Mouse (Mus musculus) CH12.LX (cell line): Measurements from ENCODE around the gene Riok1. TPM values are rescaled to one million over a fixed set of nuclear protein-coding genes. Genes with fewer than 3 reads are reported as not detected.

Experiments
- DNase-seq: peaks from one replicate; pipeline ENCODE4 v3.0.0-alpha.2; 2013; ENCODE audit errors: extremely low read depth
- H3K27ac ChIP-seq: 2 replicates; pipeline ENCODE4 v1.5.1; 2012; ENCODE audit warnings: low read depth, mild to moderate bottlenecking, control low read depth, moderate library complexity; ENCODE audit not compliant: insufficient read depth
- H3K27me3 ChIP-seq: replicated peaks from 2 replicates; pipeline ENCODE3; 2012; ENCODE audit warnings: inconsistent platforms
- H3K36me3 ChIP-seq, 2 experiments: replicated peaks in 1 of 2; 2 replicates each; pipeline versions ENCODE3 to v1.6.1; 2012; ENCODE audit warnings: inconsistent platforms in 1 of 2, low read length in 1 of 2, mild to moderate bottlenecking in 1 of 2, mixed read lengths in 1 of 2, moderate library complexity in 1 of 2; ENCODE audit not compliant: control insufficient read depth in 1 of 2, insufficient read depth in 1 of 2
- H3K4me1 ChIP-seq, 2 experiments: 2 replicates each; pipeline ENCODE4 v1.6.1; 2012; ENCODE audit warnings: inconsistent platforms in 1 of 2, moderate library complexity in 1 of 2; ENCODE audit not compliant: insufficient read depth in 2 of 2, control insufficient read depth in 1 of 2
- H3K4me2 ChIP-seq: 2 replicates; pipeline ENCODE4 v1.6.1; 2012; ENCODE audit warnings: low read depth, mild to moderate bottlenecking, control low read depth; ENCODE audit not compliant: poor library complexity, insufficient read depth, severe bottlenecking
- H3K4me3 ChIP-seq, 3 experiments: fragments of 150-350 bp in 1 of 3; sonication (generic) in 1 of 3; replicated peaks in 1 of 3; 2 replicates each; pipeline versions ENCODE3 to v1.5.1; 2011 to 2012; ENCODE audit warnings: low read depth in 2 of 3, low read length in 2 of 3, mild to moderate bottlenecking in 2 of 3, moderate library complexity in 2 of 3, control low read depth in 1 of 3, improper control_type of control experiment in 1 of 3, inconsistent platforms in 1 of 3, mixed read lengths in 1 of 3; ENCODE audit not compliant: poor library complexity in 1 of 3
- H3K79me2 ChIP-seq: replicated peaks from 2 replicates; pipeline ENCODE4 v1.6.1; 2012; ENCODE audit warnings: mild to moderate bottlenecking, moderate library complexity; ENCODE audit not compliant: control insufficient read depth, poor library complexity, insufficient read depth, severe bottlenecking; ENCODE audit errors: extremely low read depth
- H3K9ac ChIP-seq: 2 replicates; pipeline ENCODE4 v1.6.1; 2012; ENCODE audit warnings: low read depth, mild to moderate bottlenecking, control low read depth, moderate library complexity; ENCODE audit not compliant: insufficient read depth
- H3K9me3 ChIP-seq: replicated peaks from 2 replicates; pipeline ENCODE3; 2012; ENCODE audit warnings: low read length, inconsistent platforms, mixed read lengths
- BHLHE40 ChIP-seq: IDR thresholded peaks from 2 replicates; pipeline ENCODE4 v1.6.1; 2011; ENCODE audit warnings: mild to moderate bottlenecking, low read depth, low read length, improper control_type of control experiment
- CHD1 ChIP-seq: IDR thresholded peaks from 2 replicates; pipeline ENCODE4 v1.6.1; 2012; ENCODE audit warnings: low read depth, low read length, improper control_type of control experiment, inconsistent platforms
- CHD2 ChIP-seq: IDR thresholded peaks from 2 replicates; pipeline ENCODE4 v1.6.1; 2011; ENCODE audit warnings: low read length, improper control_type of control experiment
- CTCF ChIP-seq, 2 experiments: IDR thresholded peaks in 1 of 2; conservative IDR thresholded peaks in 1 of 2; 2 replicates each; pipeline ENCODE4 v1.5.1; 2011 to 2012; ENCODE audit warnings: low read depth in 2 of 2, low read length in 2 of 2, improper control_type of control experiment in 1 of 2, inconsistent platforms in 1 of 2, mild to moderate bottlenecking in 1 of 2, moderate library complexity in 1 of 2
- E2F4 ChIP-seq: IDR thresholded peaks from 2 replicates; pipeline ENCODE4 v1.6.1; 2011; ENCODE audit warnings: low read depth, low read length, improper control_type of control experiment; ENCODE audit not compliant: insufficient replicate concordance
- ELF1 ChIP-seq: IDR thresholded peaks from 2 replicates; pipeline ENCODE4 v1.6.1; 2014; ENCODE audit warnings: low read depth, mild to moderate bottlenecking, inconsistent platforms, low read length, improper control_type of control experiment
- ETS1 ChIP-seq: conservative IDR thresholded peaks from 2 replicates; pipeline ENCODE4 v1.6.1; 2012; ENCODE audit warnings: low read depth, mild to moderate bottlenecking, inconsistent platforms, low read length, improper control_type of control experiment, moderate library complexity
- GABPA ChIP-seq: IDR thresholded peaks from 2 replicates; pipeline ENCODE4 v1.6.1; 2012; ENCODE audit warnings: low read depth, low read length, improper control_type of control experiment, inconsistent platforms; ENCODE audit not compliant: insufficient replicate concordance
- HCFC1 ChIP-seq: IDR thresholded peaks from 2 replicates; pipeline ENCODE4 v1.6.1; 2012; ENCODE audit warnings: low read depth, mild to moderate bottlenecking, inconsistent platforms, low read length, improper control_type of control experiment
- IRF4 ChIP-seq: IDR thresholded peaks from 2 replicates; pipeline ENCODE4 v1.6.1; 2014; ENCODE audit warnings: low read depth, mild to moderate bottlenecking, inconsistent platforms, low read length, improper control_type of control experiment
- JUND ChIP-seq: conservative IDR thresholded peaks from 2 replicates; pipeline ENCODE4 v1.6.1; 2011; ENCODE audit warnings: low read depth, low read length, improper control_type of control experiment
- KAT2A ChIP-seq: IDR thresholded peaks from 2 replicates; pipeline ENCODE4 v1.6.1; 2012; ENCODE audit warnings: low read length, improper control_type of control experiment, inconsistent platforms; ENCODE audit not compliant: insufficient replicate concordance
- MAX ChIP-seq: IDR thresholded peaks from 2 replicates; pipeline ENCODE4 v1.6.1; 2011; ENCODE audit warnings: low read length, improper control_type of control experiment
- MAZ ChIP-seq: IDR thresholded peaks from 2 replicates; pipeline ENCODE4 v1.6.1; 2012; ENCODE audit warnings: low read depth, mild to moderate bottlenecking, inconsistent platforms, low read length, improper control_type of control experiment, moderate library complexity
- MEF2A ChIP-seq: IDR thresholded peaks from 2 replicates; pipeline ENCODE4 v1.6.1; 2014; ENCODE audit warnings: low read depth, mild to moderate bottlenecking, inconsistent platforms, low read length, improper control_type of control experiment, borderline replicate concordance
- MXI1 ChIP-seq: IDR thresholded peaks from 2 replicates; pipeline ENCODE4 v1.6.1; 2011; ENCODE audit warnings: mild to moderate bottlenecking, low read depth, low read length, improper control_type of control experiment
- MYC ChIP-seq: IDR thresholded peaks from 2 replicates; pipeline ENCODE4 v1.6.1; 2011; ENCODE audit warnings: low read depth, mild to moderate bottlenecking, improper control_type of control experiment, low read length
- NELFE ChIP-seq: IDR thresholded peaks from 2 replicates; pipeline ENCODE4 v1.6.1; 2011; ENCODE audit warnings: low read depth, low read length, improper control_type of control experiment
- NRF1 ChIP-seq: IDR thresholded peaks from 2 replicates; pipeline ENCODE4 v1.6.1; 2014; ENCODE audit warnings: low read depth, mild to moderate bottlenecking, inconsistent platforms, low read length, improper control_type of control experiment, moderate library complexity
- PAX5 ChIP-seq: IDR thresholded peaks from 2 replicates; pipeline ENCODE4 v1.6.1; 2012; ENCODE audit warnings: low read length, inconsistent platforms, mixed read lengths
- POLR2A ChIP-seq: IDR thresholded peaks from 2 replicates; pipeline ENCODE4 v1.6.1; 2011; ENCODE audit warnings: low read depth, mild to moderate bottlenecking, improper control_type of control experiment, low read length
- POLR2AphosphoS2 ChIP-seq: IDR thresholded peaks from 2 replicates; pipeline ENCODE4 v1.6.1; 2011; ENCODE audit warnings: low read depth, low read length, improper control_type of control experiment
- RCOR1 ChIP-seq: conservative IDR thresholded peaks from 2 replicates; pipeline ENCODE4 v1.6.1; 2012; ENCODE audit warnings: low read depth, mild to moderate bottlenecking, inconsistent platforms, low read length, improper control_type of control experiment
- SIN3A ChIP-seq: IDR thresholded peaks from 2 replicates; pipeline ENCODE4 v1.6.1; 2012; ENCODE audit warnings: low read length, improper control_type of control experiment, inconsistent platforms
- SMC3 ChIP-seq: IDR thresholded peaks from 2 replicates; pipeline ENCODE4 v1.6.1; 2011; ENCODE audit warnings: low read depth, low read length, improper control_type of control experiment
- USF2 ChIP-seq: conservative IDR thresholded peaks from 2 replicates; pipeline ENCODE4 v1.6.1; 2011; ENCODE audit warnings: low read depth, low read length, improper control_type of control experiment
- ZC3H11A ChIP-seq: IDR thresholded peaks from 2 replicates; pipeline ENCODE4 v1.6.1; 2012; ENCODE audit warnings: low read depth, mild to moderate bottlenecking, inconsistent platforms, low read length, improper control_type of control experiment
- ZKSCAN1 ChIP-seq: IDR thresholded peaks from 2 replicates; pipeline ENCODE4 v1.6.1; 2012; ENCODE audit warnings: low read depth, inconsistent platforms, low read length, improper control_type of control experiment, borderline replicate concordance
- ZNF384 ChIP-seq: IDR thresholded peaks from 2 replicates; pipeline ENCODE4 v1.6.1; 2012; ENCODE audit warnings: low read depth, low read length, improper control_type of control experiment, inconsistent platforms
- dilution Hi-C: fragments of 300-500 bp; cut with MboI; formaldehyde crosslinking; loops from 2 replicates; pipeline ENCODE4 v1.14.3; 2020; ENCODE audit warnings: low sequenced_read_pairs; ENCODE audit not compliant: extremely low pct_unique_long_range_greater_than_20kb, extremely low pct_ligation_motif_present
- in situ Hi-C: fragments of 300-500 bp; cut with MboI; formaldehyde crosslinking; loops from 3 replicates; pipeline ENCODE4 v1.14.3; 2019; ENCODE audit warnings: low sequenced_read_pairs, low pct_ligation_motif_present, low pct_unique_long_range_greater_than_20kb, mixed read lengths
- polyA plus RNA-seq: library from polyadenylated mRNA; unstranded; fragments of >175 nt; gene quantifications from 2 replicates; pipeline ENCODE4 v1.2.1, GENCODE M21; 2012; ENCODE audit warnings: low read depth; ENCODE audit not compliant: insufficient read length
- total RNA-seq, 2 experiments: library from RNA; depleted of rRNA; stranded (reverse); fragments of 300-350 nt in 1 of 2; fragments of >200 nt in 1 of 2; gene quantifications; 2 replicates each; pipeline ENCODE4 v1.2.3; 2012 to 2014

The Riok1 gene
- total and polyA plus RNA-seq, 3 experiments = 33.9 to 67.0 (median 52.4) TPM

DNA sequence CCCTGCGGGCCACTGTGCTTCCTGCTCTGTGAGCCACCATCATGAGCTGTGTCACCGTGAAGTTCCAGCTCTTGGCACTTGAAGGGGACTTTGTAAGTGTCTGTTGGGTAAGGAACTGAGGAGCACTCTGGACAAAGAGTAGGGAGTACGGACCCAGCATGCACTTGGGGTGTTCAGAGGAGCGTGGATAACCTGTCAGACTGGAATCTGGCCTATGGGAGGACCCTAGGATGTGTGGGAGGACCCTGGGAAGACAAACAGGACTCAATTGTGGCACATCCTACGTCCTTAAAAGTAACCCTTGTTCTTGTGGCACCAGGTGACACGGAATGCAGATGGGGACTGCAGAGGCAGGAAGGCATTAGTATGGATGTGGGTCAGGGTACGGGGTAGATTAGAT lies 44.4 kb downstream of the Riok1 start:
- no peak for DNase-seq
- no peaks in the 10 kb centered on the region for H3K27me3 ChIP-seq
- H3K79me2 ChIP-seq = no peaks in the 10 kb centered on the region

DNA sequence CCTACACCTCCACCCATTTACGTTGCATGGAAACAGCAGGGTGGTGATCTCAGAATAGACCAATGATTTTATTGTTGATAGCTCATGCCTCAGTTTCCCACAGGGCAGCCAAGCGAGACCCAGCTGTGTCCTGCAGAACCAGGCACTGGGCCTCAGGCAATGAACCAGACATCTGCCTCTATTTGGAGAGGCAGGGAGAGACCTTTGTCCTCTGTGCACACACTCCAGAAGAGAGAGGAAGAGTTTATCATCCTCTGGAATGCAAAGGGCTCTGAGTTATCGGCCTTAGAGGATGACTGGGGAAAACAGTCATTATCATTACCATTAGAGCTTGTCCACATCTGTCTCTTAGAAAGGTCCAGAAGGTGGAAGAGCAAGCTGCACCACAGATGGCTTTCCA lies 49.9 kb downstream of the Riok1 start:
- dilution Hi-C loops = no loop called here

More for the DNA sequence above, 44.4 kb downstream of the Riok1 start:
- TF ChIP-seq POLR2A (no peak), IRF4 (no peak), CHD1 (no peak), RCOR1 (no peak), PAX5 (no peak), KAT2A (no peak), HCFC1 (no peak), ZC3H11A (no peak), ELF1 (no peak), ETS1 (no peak), MAZ (no peak), ZKSCAN1 (no peak), MXI1 (no peak), CTCF (conservative IDR thresholded peaks at IDR 0.05 in 1 of 2, IDR thresholded peaks at IDR 0.05 in 1 of 2; ENCODE audit: low read depth in 2 of 2, low read length in 2 of 2) (no peak), NRF1 (no peak), SMC3 (no peak), JUND (no peak), E2F4 (no peak), CHD2 (no peak)
- Histone ChIP-seq H3K9me3 (no peaks in the 10 kb centered on the region), H3K4me1 (peaks cover 13 to 21% of the 10 kb centered on the region in 2 experiments), H3K9ac (no peak overlapping the region), H3K4me2 (no peak overlapping the region), H3K4me3 (no peak overlapping the region), H3K27ac (no peak overlapping the region), H3K36me3 (no peaks in the 10 kb centered on the region)
- dilution Hi-C loops (no loop called here), in situ Hi-C loops (no loop called here)

More for the DNA sequence above, 49.9 kb downstream of the Riok1 start:
- H3K79me2 ChIP-seq = no peaks in the 10 kb centered on the region
- DNase-seq = no peak
- H3K4me3 ChIP-seq = no peak overlapping the region
- H3K4me2 ChIP-seq = no peak overlapping the region
- in situ Hi-C loops = no loop called here
- TF ChIP-seq SIN3A (no peak), MYC (no peak), USF2 (no peak), NELFE (no peak), ETS1 (no peak), MEF2A (no peak), POLR2AphosphoS2 (no peak), PAX5 (no peak), GABPA (no peak), MAZ (no peak), RCOR1 (no peak), MAX (no peak), POLR2A (no peak), ELF1 (no peak), E2F4 (no peak), CHD2 (no peak), ZNF384 (no peak), BHLHE40 (no peak), ZKSCAN1 (no peak)
- no peaks in the 10 kb centered on the region for H3K36me3 ChIP-seq
- no peaks in the 10 kb centered on the region for H3K9me3 ChIP-seq
- no peak overlapping the region for H3K27ac ChIP-seq
- no peak overlapping the region for H3K9ac ChIP-seq
- H3K27me3 ChIP-seq = no peaks in the 10 kb centered on the region
- peaks cover 0 to 6% of the 10 kb centered on the region in 2 experiments; a peak in 1 of 4 replicates for H3K4me1 ChIP-seq
